Comparison of ENCODE assay signal across 13 mouse cellular contexts in the genomic region with DNA sequence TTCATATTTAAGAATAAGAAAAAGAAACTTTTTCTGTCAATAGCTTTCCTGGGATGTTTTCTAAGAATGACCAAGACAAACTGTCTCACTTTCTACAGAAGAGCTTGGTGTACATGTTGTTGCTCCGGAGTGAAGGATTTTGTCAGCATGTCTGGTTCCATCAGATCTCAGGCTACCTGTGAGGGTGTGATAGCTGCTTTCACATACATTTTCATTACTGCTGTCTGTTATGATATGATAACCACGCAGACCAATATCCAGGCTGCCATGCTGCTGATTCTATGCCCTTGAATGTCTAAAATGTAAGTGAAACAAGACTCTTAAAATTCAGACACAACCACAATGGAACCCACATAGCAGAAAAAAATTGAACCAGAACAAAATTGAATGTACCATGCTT.
"Had no signal": no experiment of that assay in that cellular context is flagged by ENCODE, and none has a peak within 500 bp of the region (broad histone marks: within the 10 kb centered on the region; RNA-seq: fewer than 3 reads in every experiment).

No protein-coding gene starts in this region.

- H3K4me2 ChIP-seq: kidney, embryonic 15.5 days; midbrain, embryonic 11.5 days; midbrain, embryonic 15.5 days; neural tube, embryonic 12.5 days had no signal

- ATAC-seq: lung, postnatal 0 days; midbrain, embryonic 15.5 days had no signal

- H3K4me3 ChIP-seq: kidney, embryonic 15.5 days; midbrain, embryonic 15.5 days; neural tube, embryonic 12.5 days had no signal

- H3K27me3 ChIP-seq: kidney, embryonic 15.5 days; midbrain, embryonic 15.5 days; neural tube, embryonic 12.5 days had no signal

- H3K27ac ChIP-seq: kidney, embryonic 15.5 days; midbrain, embryonic 15.5 days; neural tube, embryonic 12.5 days had no signal

- DNase-seq: kidney, adult 2 months; kidney, postnatal 14 days; left cerebral cortex, postnatal 4 days; lung, adult 2 months; lung, postnatal 36 days; right cerebral cortex, postnatal 4 days; spleen, adult 18-20 months; thymus, postnatal 36 days had no signal

- H3K36me3 ChIP-seq: kidney, embryonic 15.5 days; midbrain, embryonic 15.5 days; neural tube, embryonic 12.5 days had no signal

- H3K4me1 ChIP-seq: kidney, embryonic 15.5 days; midbrain, embryonic 15.5 days; neural tube, embryonic 12.5 days had no signal

- H3K9ac ChIP-seq: kidney, embryonic 15.5 days; midbrain, embryonic 15.5 days; neural tube, embryonic 12.5 days had no signal

- H3K9me3 ChIP-seq: kidney, embryonic 15.5 days; midbrain, embryonic 15.5 days; neural tube, embryonic 12.5 days had no signal
